Mouse (Mus musculus): ENCODE results near the gene Hnrnpr.

GRCm38 (mm10) chr4:136266716-136267343, 43.9 kb upstream of the Hnrnpr start:
- TF ChIP-seq CTCF (IDR thresholded peaks at IDR 0.05; ENCODE audit: borderline replicate concordance, control insufficient read depth, extremely low read depth, insufficient read depth, low read length, poor library complexity) (no peak), POLR2A (IDR thresholded peaks at IDR 0.05; ENCODE audit: control insufficient read depth, extremely low read depth, insufficient read depth, low read length, poor library complexity) (no peak)
